Mouse (Mus musculus): ENCODE measurements around the gene Mex3b. TPM values are rescaled to one million over a fixed set of nuclear protein-coding genes. Genes with fewer than 3 reads are reported as not detected.

Mex3b gene
- total RNA-seq, 2 experiments from 2014 or later: 21.8 to 22.7 TPM

Other genes starting within 250 kb of the Mex3b start
- 1 to 10 TPM; 7.3 to 8.5 TPM for gene Saxo2, start 218.8 kb upstream of the Mex3b start, total RNA-seq (2021)
- gene Efl1, start 218.7 kb upstream of the Mex3b start, total RNA-seq (2021): 10 to 100 TPM; 17.4 to 19.3 TPM